Mouse (Mus musculus): ENCODE measurements around the gene Hist2h4.
"Not testable (repeated sequence)": the region's sequence is repeated elsewhere in the genome, so short reads cannot be mapped to it uniquely, and the experiment has no call there.

Gene Hist2h4

DNA sequence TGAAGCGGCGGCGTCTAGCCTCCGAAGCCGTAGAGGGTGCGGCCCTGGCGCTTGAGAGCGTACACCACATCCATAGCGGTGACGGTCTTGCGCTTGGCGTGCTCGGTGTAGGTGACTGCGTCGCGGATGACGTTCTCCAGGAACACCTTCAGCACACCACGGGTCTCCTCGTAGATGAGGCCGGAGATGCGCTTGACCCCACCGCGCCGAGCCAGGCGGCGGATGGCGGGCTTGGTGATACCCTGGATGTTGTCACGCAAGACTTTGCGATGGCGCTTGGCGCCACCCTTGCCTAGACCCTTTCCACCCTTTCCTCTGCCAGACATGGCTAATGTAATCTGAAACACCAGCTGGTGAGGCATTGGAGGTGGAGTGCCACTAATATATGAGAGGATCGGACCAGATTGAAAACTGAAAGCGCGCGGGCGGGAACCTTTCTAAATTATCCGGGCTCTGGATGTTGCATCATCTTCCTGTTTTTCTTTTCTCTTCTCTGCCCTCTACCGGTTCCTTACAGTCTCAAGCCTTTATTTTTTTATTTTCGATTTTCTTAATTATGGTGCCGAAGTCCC lies at the start of gene Hist2h4:
Hist2h4 (minus strand) TSS at position 333 of the 572 bp plus-strand sequence.
- DNase-seq (ENCODE audit: low spot score), result peak; percentile 85

DNA sequence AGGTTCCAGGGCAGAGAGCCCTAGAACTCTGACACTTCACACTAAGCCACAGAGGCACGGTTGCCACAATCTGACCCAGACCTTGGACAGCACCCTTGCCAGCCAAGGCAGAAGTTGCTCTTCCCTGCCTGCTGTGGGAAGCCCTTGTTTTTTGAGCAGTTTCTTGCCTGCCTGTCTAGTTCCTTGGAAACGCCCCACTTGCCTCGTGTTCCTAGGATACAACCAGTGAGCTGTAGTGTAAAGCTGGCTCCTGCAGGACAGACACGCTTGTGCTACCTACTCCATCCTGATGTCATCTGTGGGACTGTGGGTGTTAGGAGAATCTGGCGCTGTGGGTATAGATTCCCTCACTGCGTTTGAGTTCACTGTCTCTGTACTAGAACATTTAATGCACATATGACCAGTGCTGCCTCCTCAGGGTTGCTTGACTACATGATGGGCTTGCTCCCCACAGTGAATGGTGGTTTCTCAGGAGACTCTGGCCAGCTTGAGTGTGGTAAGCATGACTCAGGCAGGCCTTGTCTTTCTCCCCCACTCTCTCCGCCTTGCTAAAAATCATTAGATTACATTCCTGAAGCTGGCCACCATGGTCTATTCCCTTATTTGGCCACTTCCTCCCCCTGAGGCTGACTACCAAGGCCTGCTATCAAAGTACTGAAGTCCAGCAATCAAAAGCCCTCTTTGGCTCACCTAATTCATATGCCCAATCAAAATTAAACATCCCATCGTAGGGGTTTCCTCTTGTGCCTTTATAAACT lies 49.4 kb upstream of the Hist2h4 start:
- DNase-seq (ENCODE audit: low spot score), result no peak

DNA sequence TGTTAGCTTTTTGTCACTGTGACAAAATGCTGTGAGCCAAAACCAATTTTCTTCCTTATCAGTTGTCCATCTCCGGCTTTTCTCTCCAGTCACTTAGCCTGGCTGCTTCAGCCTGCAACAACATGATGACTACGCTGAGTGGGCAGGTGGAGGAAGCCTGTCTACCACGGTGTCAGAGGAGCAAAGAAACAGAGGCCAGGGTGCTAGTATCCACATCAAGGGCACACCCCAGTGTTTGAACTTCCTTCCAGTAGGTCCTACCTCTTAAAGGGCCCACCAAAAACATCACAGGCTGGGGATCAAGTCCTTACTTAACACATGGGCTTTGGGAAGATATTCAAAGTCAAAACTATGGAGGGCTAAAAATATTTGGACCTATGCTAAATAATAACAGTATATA lies 46.3 kb upstream of the Hist2h4 start:
- DNase-seq (ENCODE audit: low spot score), result no peak

DNA sequence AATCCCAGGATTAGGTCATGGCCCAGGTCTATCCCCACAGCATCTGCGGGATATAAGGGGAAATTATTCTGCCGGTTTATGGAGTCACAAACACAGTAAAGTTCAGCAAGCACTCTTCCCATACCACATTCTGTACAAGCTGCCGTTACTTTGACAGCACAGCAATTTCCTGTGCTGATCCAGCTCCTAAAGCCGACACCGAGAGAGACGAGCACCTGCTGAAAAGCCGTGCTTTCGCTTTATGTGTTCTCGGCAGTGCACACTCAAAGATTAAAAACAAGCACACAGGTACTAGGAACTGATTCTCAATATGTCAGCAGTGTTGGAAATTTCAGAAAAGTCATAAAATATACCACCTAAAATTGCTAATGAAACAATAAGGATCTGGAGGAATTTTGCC lies 43.4 kb upstream of the Hist2h4 start:
- no peak for DNase-seq (ENCODE audit: low spot score)

DNA sequence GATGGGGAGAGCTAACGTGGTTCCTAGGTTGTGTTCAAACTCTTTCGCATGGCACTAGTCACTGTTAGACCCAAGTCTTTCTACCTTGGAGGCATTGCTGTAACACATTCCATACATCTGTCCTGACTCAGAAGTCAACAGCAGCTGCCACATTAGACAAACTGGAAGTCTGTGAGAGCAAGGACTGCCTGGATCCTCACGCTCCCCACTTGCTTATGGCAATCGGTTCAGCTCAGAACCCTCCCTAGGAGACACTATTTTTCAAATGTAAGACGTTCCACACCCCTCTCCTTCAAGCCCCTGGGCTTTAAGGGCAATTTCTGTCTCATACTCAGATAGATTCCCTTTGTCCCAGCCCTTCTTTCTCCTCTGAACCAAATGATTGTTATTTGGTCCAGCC lies 39.0 kb upstream of the Hist2h4 start:
- no peak for DNase-seq (ENCODE audit: low spot score)

DNA sequence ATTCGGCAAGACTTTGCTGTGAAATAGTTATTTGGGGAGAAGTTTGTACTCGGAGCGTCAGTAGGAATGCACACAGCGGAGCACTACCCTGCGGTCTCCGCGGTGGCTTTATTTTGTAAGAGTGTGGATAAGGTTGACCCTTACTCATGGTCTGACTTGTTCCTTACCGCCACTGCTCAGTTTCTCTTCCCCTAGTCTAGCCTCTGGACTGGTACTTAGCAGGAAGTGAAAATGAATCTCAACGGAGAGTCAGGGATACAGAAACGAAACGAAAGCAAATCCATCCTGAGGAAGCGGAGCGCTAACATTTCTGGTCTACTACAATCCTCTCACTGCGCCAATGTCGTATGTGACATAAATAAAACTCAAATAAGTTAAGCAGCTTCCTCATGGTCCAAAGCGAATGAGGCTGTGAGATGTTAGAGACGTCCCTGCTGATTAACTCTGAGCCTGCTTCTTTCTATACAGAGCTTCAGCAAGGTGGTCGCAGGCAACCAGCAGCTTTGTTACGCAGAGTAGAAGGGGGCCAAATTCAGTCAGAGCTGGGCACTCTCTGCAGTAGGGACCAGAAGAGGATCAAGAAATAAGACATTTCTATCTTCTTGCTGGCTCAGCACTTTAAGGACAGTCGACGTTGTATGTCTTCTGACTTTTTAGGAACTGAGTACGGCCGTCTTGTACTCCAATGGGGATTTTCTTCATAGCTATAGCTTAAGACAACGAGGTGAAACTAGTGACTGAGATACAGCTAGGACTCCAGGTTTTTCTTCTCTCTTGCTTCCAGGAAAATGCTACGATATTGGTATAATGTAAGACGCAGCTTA lies 37.8 kb upstream of the Hist2h4 start:
- no peak for DNase-seq (ENCODE audit: low spot score)

DNA sequence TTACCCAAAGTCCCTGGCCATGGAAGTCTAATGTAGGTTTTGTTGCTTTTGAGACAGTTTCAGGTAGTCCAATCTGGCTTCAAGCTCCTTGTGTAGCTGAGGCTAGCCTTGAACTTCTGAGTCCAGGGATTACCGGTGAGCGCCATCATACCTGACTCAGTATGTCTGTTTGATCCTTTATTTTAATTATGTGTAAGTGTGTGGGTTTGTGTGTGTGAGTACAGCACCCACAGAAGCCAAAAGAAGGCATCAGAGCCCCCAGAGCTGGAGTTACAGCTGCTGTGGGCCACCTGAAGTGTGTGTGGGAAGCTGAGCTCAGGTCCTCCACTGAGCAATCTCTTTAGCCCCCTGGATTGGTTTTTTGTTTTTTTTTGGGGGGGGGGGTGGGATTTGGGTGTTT lies 36.5 kb upstream of the Hist2h4 start:
- no peak for DNase-seq (ENCODE audit: low spot score)

DNA sequence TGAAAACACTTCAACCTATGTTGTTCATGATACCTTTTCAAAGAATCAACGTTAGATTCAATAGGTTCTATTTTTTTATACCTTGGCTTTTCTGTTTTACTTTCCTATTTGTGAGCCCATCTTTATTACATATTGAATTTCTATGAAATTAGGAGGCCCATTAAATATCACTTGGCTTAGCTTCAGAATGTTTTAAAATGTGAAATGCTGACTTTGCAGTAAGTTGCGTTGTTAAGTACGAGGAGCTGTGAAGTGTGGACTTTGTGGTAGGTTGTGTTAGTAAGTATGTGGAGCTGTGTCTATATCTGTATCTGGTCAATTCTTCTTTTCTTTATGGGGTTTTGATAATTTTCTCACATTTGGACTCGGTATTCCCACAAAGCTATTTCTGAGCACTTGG lies 35.2 kb upstream of the Hist2h4 start:
- DNase-seq (ENCODE audit: low spot score), result no peak

DNA sequence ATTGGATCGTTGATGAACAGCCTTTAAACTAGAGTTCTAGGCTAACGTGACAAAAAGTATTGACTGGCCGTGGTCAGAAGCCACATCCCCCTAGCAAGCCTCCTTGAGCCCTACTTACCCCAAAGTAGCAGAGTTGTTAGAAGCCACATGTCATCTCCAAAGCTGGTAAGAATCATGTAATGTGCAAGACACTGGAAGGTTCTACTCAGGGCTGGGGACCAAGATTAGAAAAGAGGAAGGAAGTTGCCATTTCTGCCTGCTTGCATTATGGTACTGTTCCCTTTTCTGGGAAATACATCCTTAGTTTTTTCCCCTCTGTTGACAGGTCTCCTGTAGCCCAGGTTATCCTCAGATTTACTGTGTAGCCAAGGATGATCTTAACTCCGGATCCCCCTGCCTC lies 30.7 kb upstream of the Hist2h4 start, which contains the start of gene Fcgr1:
Fcgr1 (minus strand) TSS at position 183 of the 400 bp plus-strand sequence.
- no peak for DNase-seq (ENCODE audit: low spot score)

DNA sequence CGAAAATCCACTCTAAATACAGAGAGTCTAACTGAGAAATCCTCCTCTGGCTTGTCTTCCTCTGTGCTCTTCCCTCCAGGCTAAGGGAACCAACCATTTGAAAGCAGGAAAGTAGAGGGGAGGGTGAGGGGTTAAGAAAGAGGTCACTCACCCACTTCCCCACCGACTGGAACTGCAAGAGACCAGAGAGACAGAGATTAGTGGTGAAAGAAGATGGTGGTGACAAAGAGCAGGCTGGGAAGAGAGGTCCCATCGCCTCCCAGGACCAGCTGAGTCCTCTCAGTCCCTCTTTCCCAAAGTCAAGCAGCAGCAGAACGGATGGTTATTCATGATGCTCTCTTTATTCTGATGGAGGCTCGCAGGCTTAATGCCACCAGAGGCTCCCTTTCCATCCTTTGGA lies 30.3 kb upstream of the Hist2h4 start:
- DNase-seq (ENCODE audit: low spot score), result no peak

DNA sequence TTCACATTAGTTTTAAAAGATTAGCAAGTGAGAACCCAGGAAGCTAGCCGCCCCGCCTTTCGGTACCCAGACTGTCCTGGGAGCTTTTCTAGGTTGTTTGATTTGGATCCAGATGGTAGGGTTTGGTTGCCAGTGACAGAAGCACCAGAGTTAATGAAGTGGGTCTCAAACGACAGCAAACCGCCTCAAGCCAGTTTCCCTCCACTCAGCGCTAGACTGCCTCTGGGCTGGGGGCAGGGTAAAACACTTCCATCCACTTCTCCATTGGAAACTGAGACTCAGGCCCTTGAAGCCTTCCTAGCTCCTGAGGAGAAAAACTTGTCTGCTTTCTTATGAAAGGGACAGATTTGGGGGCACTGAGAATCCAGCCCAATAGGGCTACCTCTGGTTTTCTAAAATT lies 29.5 kb upstream of the Hist2h4 start:
- no peak for DNase-seq (ENCODE audit: low spot score)

DNA sequence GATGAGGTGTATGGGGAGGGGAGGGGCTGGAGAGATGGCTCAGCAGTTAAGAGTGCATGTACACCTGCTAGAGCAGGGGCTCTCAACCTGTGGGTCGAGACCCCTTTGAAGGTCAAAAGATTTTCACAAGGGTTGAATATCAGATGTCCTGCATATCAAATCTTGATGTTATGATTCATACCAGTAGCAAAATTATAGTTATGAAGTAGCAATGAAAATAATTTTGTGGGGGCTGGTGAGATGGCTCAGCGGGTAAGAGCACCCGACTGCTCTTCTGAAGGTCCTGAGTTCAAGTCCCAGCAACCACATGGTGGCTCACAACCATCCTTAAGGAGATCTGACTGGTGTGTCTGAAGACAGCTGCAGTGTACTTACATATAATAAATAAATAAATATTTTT lies 27.6 kb upstream of the Hist2h4 start:
- not testable (repeated sequence) for DNase-seq (ENCODE audit: low spot score)

DNA sequence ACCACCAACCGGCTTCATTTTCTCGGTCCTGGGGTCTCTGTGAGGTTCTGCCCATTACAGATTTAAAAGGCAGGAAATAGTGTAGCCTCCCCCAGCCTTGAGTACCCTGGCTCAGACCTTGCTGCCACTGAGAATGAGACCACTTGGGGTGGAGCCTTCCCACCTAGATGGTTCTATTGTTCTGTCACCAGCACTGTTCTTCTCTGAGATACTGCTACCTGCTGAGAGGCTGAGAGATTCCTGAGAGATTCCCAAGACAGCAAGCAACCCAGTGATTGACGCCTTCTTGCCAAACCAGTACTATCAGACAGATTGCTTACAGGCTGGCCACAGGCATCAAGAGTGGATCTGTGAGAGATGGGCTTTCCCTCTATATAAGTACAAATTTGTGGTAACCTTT lies 26.1 kb upstream of the Hist2h4 start:
- DNase-seq (ENCODE audit: low spot score), result no peak

DNA sequence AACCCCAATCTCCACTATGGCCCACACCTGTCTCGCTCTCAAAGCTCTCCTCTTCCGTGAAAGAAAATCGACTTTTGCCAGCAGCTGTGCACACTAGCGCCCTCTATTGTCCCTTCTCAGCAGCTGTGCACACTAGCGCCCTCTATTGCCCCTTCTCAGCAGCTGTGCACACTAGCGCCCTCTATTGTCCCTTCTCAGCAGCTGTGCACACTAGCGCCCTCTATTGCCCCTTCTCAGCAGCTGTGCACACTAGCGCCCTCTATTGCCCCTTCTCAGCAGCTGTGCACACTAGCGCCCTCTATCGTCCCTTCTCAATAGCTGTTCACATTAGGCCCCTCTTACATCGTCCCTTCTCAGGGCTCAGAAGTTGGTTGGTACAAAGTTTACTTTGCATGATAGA lies 24.2 kb upstream of the Hist2h4 start:
- DNase-seq (ENCODE audit: low spot score), result peak; percentile 34

DNA sequence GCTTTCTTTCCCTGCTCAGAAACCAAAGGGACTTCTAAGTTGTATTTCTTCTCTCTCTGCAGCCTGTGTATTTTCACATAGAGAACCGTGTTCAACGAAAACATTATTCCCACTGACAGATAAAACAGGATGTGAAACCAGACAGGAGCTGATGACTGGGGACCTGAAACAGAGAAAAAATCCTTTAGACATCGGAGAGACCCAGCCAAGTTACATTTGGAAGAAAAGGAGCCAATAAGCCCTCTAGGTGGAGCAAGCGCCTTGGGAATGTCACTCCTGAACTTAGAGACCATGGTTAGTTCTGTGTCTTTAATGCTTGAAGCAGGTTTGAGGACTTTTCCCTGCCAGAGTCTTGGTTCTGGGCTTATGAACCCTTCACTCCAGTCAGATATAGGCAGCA lies 21.3 kb upstream of the Hist2h4 start:
- DNase-seq (ENCODE audit: low spot score), result no peak

DNA sequence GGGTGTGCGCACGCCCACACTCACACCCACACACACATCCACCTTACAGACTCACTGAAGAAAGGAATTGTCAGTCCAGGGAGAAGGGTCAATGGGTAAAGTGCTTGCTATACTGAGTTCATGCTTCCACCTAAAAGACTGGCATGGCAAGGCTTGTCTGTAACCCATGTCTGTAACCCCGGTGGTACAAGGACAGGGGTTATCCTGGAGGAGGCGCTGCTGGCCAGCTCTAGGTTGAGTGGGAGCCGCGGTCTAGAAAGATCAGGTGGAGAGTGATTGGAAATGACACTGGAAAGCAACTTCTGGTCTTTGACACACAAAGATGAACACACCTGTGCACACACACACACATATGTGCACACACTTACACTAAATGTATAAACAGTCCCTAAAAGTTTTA lies 17.5 kb upstream of the Hist2h4 start:
- DNase-seq (ENCODE audit: low spot score), result no peak

DNA sequence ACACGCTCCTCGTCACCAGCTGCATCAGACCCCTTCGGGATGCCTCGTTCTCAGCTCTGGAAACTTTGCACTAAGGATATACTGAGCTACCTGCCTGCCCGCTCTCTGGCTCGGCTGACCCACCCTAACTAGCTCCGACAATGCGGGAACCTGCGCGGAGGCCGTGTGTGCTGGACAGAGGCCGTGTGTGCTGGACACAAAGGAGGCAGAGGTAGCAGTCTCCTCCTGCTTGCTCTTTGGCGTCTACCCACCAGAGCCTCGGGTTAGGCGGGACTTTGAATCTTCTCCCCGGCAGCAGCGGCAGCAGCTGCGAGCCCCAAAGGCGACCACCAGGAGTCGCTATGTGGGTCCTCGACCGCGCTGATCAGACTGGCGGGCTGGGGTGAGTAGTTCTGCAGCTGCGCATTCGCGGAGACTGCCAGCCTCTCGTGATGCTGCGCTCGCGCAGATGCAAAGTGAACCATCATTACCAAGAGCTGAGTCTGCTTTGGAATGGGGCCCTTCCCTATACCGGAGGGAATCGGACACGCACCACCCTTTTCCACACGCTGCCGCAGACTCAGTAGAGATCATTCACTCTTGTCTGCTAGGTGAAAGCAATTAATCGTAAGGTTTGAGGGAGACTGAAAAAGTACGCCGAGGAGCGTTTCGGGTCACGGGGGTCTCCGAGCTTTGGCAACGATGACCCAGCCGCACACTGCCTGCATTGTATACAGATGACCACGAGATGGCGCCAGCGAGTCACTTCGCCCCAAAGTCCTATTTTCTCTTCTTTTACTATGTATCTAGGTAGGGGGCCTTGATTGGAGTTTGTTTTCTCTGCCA lies 14.9 kb upstream of the Hist2h4 start:
- peak; percentile 86 for DNase-seq (ENCODE audit: low spot score)

DNA sequence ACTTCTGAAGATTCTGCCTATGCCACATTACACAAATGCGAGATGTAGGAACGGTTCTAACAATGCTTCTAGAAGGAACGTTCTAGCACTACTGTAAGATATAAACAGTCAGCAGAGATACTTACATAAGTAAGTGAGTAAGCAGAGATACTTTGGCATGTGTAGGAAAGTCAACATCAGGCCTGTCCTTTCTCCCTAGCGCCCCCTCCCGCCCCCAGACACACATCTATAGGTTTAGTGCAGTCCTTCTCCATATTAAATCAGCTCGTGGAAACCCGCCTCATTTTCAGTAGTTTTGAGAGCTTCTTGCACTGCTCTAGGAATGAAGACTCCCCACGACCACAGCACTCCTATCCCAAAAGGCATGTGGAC lies 14.3 kb upstream of the Hist2h4 start:
- no peak for DNase-seq (ENCODE audit: low spot score)

DNA sequence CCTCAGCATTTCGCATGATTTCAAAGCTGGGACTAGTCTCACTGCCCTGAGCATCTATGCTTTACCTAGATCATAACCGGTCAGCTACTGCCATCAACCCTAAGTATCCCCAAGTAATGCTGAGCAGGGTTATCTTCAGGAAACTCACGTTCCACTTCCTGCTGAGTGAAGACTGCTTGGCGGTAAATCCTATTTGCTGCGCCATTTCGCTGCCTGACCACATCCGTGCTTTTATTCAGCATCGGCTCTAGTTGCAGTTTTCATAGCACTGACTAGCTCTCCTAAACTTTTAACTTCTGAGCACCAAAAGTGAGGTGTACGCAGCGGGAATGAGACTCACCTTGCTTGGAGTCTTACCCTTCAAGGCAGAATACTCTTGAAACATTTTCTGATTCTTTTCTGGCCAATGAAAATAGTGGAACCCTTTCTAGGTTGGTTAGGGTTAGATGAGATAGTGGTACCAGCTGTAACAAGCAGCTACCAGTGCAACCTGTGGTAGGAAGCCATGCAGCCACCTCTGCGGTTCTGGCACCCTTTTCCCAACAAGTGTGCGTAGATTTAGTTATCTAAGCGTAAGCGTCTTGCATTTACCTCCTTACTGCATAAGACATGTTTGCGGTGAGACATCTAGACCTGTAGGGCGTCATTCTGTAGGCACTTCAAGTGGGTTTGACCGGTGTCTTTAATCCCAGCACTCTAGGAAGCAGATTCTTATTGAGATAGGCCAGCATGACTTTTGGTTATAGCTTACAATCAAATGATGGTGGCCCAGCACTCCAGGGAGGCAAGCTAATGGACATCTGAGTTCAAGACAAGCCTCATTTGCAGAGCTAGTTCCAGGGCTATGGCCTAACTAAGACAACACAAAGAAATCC lies 10.7 kb upstream of the Hist2h4 start:
- no peak for DNase-seq (ENCODE audit: low spot score)

DNA sequence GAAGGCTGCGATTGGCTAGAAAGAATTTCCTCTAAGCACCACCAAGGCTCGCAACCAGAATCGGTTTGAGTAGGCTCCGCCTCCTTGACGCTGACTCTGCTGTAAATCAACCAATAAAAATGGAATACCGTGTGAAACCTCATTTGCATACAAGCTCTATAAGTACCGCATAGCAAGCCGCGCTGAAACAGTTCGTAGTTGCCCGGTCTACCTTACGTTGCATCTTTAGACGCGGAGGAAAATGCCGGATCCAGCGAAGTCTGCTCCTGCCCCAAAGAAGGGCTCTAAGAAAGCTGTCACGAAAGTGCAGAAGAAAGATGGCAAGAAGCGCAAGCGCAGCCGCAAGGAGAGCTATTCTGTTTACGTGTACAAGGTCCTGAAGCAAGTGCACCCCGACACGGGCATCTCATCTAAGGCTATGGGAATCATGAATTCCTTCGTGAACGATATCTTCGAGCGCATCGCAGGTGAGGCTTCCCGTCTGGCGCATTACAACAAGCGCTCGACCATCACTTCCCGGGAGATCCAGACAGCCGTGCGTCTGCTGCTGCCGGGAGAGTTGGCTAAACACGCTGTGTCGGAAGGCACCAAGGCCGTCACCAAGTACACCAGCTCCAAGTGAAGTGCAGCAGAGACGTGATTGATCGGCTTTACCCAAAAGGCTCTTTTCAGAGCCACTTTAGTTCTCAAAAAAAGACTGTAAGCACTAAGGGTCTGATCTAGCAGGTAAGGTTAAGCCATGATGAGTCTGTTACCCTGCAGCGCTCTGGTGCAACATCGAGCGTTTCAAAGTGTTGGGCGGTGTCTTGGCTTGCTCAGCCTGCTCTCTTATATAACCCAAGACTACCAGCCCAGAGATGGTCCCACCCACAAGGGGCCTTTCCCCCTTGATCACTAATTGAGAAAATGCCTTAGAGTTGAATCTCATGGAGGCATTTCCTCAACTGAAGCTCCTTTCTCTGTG lies 6.7 kb upstream of the Hist2h4 start, which contains the start of gene Hist2h2bb:
Hist2h2bb (plus strand) TSS at position 242 of the 964 bp plus-strand sequence.
- peak; percentile 87 for DNase-seq (ENCODE audit: low spot score)

All from testis, postnatal 14 days (tissue).